Mouse (Mus musculus) embryonic facial prominence, embryonic 11.5 days (tissue): ENCODE measurements at regions not wholly inside any gene's neighbourhood (a gene's known extent, or its start where the extent isn't known, plus 50 kb on each side); places are given as distances from the start of the nearest gene placed in this dataset.

ENCODE experiments used
- ATAC-seq: fragments of 200-750 bp; cut with Nextera tagmentation; replicated peaks from 2 replicates; pipeline ENCODE4 v1.8.0; 2017; ENCODE audit warnings: low read depth; ENCODE audit not compliant: insufficient number of reproducible peaks, low FRiP score, low TSS enrichment
- DNase-seq: peaks from one replicate; pipeline ENCODE4 v3.0.0-alpha.2; 2015; ENCODE audit warnings: low spot score
- H3K27ac ChIP-seq: fragments of 300-500 bp; sonication (generic); replicated peaks from 2 replicates; pipeline ENCODE4 v1.5.1; 2014; ENCODE audit warnings: mild to moderate bottlenecking, low read depth, low read length, control low read depth
- H3K27me3 ChIP-seq: fragments of 300-500 bp; sonication (generic); 2 replicates; pipeline ENCODE4 v1.6.1; 2014; ENCODE audit warnings: mild to moderate bottlenecking, low read length, moderate library complexity, mixed read lengths; ENCODE audit not compliant: control insufficient read depth, insufficient read depth
- H3K36me3 ChIP-seq: fragments of 300-500 bp; sonication (generic); replicated peaks from 2 replicates; pipeline ENCODE4 v1.6.1; 2014; ENCODE audit warnings: low read depth, mild to moderate bottlenecking, low read length, moderate library complexity, mixed read lengths; ENCODE audit not compliant: control insufficient read depth, insufficient read depth
- H3K4me1 ChIP-seq: fragments of 300-500 bp; sonication (generic); 2 replicates; pipeline ENCODE4 v1.6.1; 2014; ENCODE audit warnings: low read length, mixed read lengths; ENCODE audit not compliant: control insufficient read depth, insufficient read depth
- H3K4me2 ChIP-seq: fragments of 300-500 bp; sonication (generic); 2 replicates; pipeline ENCODE4 v1.6.1; 2014; ENCODE audit warnings: low read depth, mild to moderate bottlenecking, control low read depth, low read length, moderate library complexity
- H3K4me3 ChIP-seq: fragments of 300-500 bp; sonication (generic); 2 replicates; pipeline ENCODE4 v1.5.1; 2014; ENCODE audit warnings: low read depth, low read length, control low read depth
- H3K9ac ChIP-seq: fragments of 300-500 bp; sonication (generic); replicated peaks from 2 replicates; pipeline ENCODE4 v1.6.1; 2014; ENCODE audit warnings: mild to moderate bottlenecking, control low read depth, low read length
- H3K9me3 ChIP-seq: fragments of 300-500 bp; sonication (generic); replicated peaks from 2 replicates; pipeline ENCODE4 v1.6.1; 2016; ENCODE audit warnings: mild to moderate bottlenecking, low read length, inconsistent platforms, mixed read lengths; ENCODE audit not compliant: control insufficient read depth
- WGBS: fragments of 180-500 bp; shearing (Covaris S2); extraction: QIAGEN DNeasy Blood & Tissue Kit; methylation state at CpG from one replicate; pipeline ENCODE4 v1.1.7; 2014; 5-methylcytosine and 5-hydroxymethylcytosine counted together

DNA sequence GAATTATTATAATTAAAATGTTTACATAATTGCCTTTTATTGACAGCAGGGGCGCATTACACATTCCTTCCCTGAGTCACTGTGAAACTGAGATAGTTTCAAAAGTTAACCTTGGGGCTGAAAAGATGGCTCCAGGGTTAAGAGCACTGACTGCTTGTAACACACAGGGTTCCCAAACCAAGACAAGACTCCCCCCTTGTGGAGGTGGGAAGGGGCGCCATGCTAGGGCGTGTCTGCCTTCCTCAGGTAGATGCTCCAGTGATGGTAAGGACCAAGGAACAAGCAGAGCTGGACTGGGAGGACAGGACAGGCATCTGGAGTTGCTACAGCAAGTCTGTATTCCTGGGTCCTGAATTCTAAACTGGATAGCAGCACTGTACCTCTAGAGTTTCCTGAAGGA lies 351.9 kb downstream of the Tbc1d22a start:
- ATAC-seq (no peak), DNase-seq (peak; percentile 22)
- H3K27ac ChIP-seq, result no peak overlapping the region
- H3K4me3 ChIP-seq, result no peak overlapping the region
- no peaks in the 10 kb centered on the region for H3K4me1 ChIP-seq
- WGBS, result 76% methylated on average over 3 of the region's 3 CpGs
- H3K9ac ChIP-seq, result no peak overlapping the region
- no peaks in the 10 kb centered on the region for H3K27me3 ChIP-seq
- no peak overlapping the region for H3K4me2 ChIP-seq
- no peaks in the 10 kb centered on the region for H3K9me3 ChIP-seq
- no peaks in the 10 kb centered on the region for H3K36me3 ChIP-seq

DNA sequence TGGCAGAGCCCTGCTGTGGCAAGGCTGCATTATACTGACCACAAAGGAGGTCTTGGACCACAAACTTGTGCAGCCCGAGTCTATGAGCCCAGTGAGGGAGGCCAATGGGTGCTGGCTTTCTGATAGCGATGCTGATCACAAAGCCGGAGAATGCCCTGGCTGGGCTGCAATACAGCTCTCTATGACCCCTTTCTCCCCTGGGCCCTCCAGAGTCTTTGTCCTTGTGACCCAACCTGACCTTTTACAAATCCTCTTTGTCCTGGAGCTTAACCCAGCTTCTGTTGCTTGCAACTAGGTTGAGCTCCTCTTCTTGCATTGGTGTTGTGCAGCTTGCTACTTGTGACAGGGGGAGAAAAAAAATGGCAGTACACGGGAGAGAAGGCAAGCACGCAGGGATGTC lies 360.1 kb downstream of the Tbc1d22a start:
- Histone ChIP-seq H3K4me2 (no peak overlapping the region), H3K4me1 (no peaks in the 10 kb centered on the region; the same call in 1 of the 2 replicates), H3K36me3 (no peaks in the 10 kb centered on the region), H3K27me3 (no peaks in the 10 kb centered on the region), H3K4me3 (no peak overlapping the region), H3K9me3 (no peaks in the 10 kb centered on the region), H3K27ac (no peak overlapping the region), H3K9ac (no peak overlapping the region)
- ATAC-seq (no peak), DNase-seq (no peak)
- WGBS, result 35% methylated on average over 5 of the region's 5 CpGs

DNA sequence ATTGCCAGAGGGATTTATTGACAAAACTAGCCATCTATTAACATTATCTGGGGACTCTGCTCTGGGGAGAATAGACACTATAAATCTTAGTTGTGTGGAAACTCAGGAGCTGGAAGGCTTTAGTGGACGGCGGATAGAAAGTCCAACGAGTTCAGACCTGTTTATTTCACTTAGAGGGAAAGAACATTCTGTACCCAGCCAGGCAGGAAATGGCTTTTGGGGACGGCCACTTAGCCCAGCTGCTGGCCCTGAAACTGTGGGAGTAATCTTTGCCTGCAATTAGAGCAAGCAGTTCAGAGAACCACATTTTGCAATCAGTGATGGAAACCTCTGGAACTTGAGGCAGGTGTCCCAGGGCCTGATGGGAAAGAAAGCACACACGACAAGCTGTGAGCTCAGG lies 362.4 kb downstream of the Tbc1d22a start:
- 65% methylated on average over 5 of the region's 5 CpGs for WGBS
- Histone ChIP-seq H3K27me3 (no peaks in the 10 kb centered on the region), H3K27ac (no peak overlapping the region), H3K9me3 (no peaks in the 10 kb centered on the region), H3K4me1 (no peaks in the 10 kb centered on the region; the same call in 1 of the 2 replicates), H3K4me2 (no peak overlapping the region), H3K36me3 (no peaks in the 10 kb centered on the region), H3K9ac (no peak overlapping the region), H3K4me3 (no peak overlapping the region)
- ATAC-seq (no peak), DNase-seq (no peak)

DNA sequence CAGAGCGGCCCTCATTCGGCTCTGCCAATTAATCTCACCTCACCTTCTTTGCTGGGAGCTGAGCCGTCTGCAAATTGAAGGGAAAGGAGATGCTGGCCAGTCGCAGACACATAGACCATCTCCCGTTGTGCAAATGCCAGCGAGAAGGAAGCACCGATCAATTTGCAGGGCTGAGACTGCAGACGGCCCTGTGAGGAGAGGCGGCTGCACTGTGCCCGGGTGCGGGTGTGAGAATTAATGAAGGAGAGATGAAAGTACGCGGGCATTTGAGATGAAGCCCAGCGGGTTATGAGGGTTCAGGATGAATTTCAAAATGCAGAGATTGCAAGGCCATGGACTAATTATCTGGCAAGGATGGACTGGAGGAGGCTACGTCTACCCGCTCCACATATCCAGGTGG lies 364.4 kb downstream of the Tbc1d22a start:
- Histone ChIP-seq H3K27me3 (no peaks in the 10 kb centered on the region), H3K9me3 (no peaks in the 10 kb centered on the region), H3K4me2 (no peak overlapping the region), H3K36me3 (no peaks in the 10 kb centered on the region), H3K9ac (no peak overlapping the region), H3K27ac (no peak overlapping the region), H3K4me1 (no peaks in the 10 kb centered on the region; the same call in 1 of the 2 replicates), H3K4me3 (no peak overlapping the region)
- ATAC-seq (no peak), DNase-seq (no peak)
- WGBS, result 87% methylated on average over 16 of the region's 16 CpGs

DNA sequence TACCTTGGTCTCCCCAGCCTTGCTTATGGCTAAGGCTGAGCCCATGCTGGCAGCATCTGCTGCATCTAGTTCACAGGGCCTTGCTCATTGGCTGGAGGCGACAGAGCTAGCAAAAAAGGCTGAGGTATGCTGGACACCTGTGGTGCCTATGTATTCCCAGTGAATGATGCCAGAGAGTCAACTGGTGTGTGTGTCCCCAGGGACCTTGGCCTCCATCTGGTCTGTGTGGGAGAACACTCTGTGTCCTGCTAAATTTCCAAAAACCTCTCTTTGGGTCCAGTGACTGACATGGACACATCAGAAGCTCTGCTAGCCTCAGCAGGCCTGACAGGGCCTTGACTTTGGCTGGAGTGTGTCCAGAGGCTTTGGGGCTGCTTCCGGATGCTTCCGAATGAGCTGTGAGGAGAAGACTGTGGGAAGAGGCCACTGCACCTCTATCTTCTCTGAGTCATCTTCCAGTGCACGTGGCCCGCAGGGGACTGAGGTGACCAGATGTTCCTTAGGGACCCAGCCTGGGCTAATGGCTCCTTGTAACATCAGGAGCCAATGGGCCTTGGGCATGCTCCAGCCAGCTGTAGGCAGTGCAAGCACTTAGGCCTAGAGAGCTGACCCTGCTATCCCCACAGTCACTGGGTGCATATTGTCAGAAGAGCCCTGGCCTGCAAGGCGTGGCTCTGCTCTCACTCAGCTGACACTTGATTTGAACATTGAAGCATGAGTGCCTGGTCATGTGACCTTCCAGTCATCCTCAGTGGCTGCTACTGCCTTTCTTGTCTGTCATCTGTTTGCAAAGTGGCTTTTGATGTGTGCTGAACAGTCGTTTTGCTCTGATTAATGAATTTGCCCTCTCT lies 368.2 kb downstream of the Tbc1d22a start:
- H3K9me3 ChIP-seq, result no peaks in the 10 kb centered on the region
- no peak overlapping the region for H3K9ac ChIP-seq
- ATAC-seq (no peak), DNase-seq (no peak)
- no peak overlapping the region for H3K4me3 ChIP-seq
- no peaks in the 10 kb centered on the region for H3K27me3 ChIP-seq
- no peak overlapping the region for H3K4me2 ChIP-seq
- no peak overlapping the region for H3K27ac ChIP-seq
- 82% methylated on average over 7 of the region's 7 CpGs for WGBS
- no peaks in the 10 kb centered on the region for H3K36me3 ChIP-seq
- H3K4me1 ChIP-seq, result no peaks in the 10 kb centered on the region

DNA sequence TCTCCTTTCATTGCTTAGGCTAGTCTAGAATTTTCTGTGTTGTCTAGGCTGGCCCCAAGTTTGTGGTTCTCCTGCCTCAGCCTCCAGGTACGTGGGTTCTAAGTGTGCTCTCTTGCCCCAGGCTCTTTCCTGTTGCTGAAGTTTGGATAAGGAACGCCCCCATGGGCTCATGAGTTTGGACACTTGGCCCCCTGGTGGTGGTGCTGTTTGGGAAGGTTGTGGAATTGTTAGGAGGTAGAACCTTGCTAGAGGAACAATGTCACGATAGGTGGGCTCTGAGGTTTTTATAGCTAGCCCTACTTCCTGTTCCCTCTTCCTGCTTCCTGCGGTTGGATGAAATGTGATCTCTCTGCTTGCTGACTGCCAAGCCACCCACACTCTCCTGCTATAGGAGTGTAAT lies 371.5 kb downstream of the Tbc1d22a start:
- H3K4me3 ChIP-seq, result no peak overlapping the region
- no peak overlapping the region for H3K9ac ChIP-seq
- 76% methylated on average over 4 of the region's 4 CpGs for WGBS
- no peak for ATAC-seq
- H3K4me1 ChIP-seq, result no peaks in the 10 kb centered on the region
- H3K9me3 ChIP-seq, result no peaks in the 10 kb centered on the region
- H3K36me3 ChIP-seq, result no peaks in the 10 kb centered on the region
- H3K27me3 ChIP-seq, result no peaks in the 10 kb centered on the region
- no peak for DNase-seq
- no peak overlapping the region for H3K4me2 ChIP-seq
- H3K27ac ChIP-seq, result no peak overlapping the region

DNA sequence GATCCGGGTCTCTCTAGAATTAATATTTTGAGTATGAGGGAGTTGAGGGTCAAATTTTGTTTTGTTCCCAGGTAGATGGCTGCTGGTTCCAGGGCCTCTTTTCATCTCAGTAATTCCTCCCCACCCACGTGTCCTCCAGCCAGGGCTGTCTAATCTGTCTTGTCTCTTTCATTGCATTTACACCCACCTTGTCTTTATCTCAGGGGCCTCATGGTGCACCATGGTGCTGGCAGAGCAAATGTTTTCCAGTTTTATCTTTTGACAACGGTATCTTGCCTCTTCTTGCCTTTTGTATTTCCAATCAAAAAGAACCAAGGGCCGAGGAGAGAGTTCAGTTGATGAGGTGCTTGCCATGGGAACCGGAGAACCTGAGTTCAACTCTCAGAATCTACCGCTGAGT lies 372.9 kb downstream of the Tbc1d22a start:
- Histone ChIP-seq H3K27ac (no peak overlapping the region), H3K9ac (no peak overlapping the region), H3K27me3 (no peaks in the 10 kb centered on the region), H3K4me1 (no peaks in the 10 kb centered on the region), H3K9me3 (no peaks in the 10 kb centered on the region), H3K36me3 (no peaks in the 10 kb centered on the region), H3K4me3 (no peak overlapping the region), H3K4me2 (no peak overlapping the region)
- DNase-seq (no peak), ATAC-seq (no peak)
- WGBS, result 86% methylated on average over 6 of the region's 6 CpGs

DNA sequence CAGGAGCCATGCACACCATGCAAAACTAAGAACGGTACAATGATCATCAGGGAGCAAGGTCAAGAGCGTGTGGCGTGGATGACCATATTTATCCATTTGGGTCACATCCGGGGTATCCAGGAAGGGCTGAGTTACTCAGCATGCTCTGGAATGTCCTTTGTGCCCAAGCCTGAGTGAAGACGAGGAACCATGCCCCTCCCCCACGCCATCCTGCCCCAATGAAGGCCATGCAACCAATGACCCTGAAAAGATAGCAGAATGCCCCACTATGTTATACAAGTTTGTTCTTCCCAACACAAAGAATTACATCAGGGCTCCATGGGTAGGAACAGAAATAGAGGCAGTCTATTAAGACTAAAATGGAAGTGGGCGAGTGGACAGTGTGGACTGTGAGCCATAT lies 375.8 kb downstream of the Tbc1d22a start:
- Histone ChIP-seq H3K36me3 (no peaks in the 10 kb centered on the region), H3K9ac (no peak overlapping the region), H3K27me3 (no peaks in the 10 kb centered on the region), H3K4me1 (no peaks in the 10 kb centered on the region), H3K4me3 (no peak overlapping the region), H3K4me2 (no peak overlapping the region), H3K9me3 (no peaks in the 10 kb centered on the region), H3K27ac (no peak overlapping the region)
- WGBS, result 75% methylated on average over 7 of the region's 7 CpGs
- no peak for ATAC-seq
- DNase-seq, result no peak
